Mouse (Mus musculus) brain, embryonic 14.5 days (tissue): ENCODE measurements around the gene Ptprr.

ENCODE experiments used
- CTCF ChIP-seq: fragments of 200-500 bp; IDR thresholded peaks from 2 replicates; pipeline ENCODE4 v1.5.1; 2012; ENCODE audit warnings: inconsistent platforms, mild to moderate bottlenecking, moderate library complexity, borderline replicate concordance; ENCODE audit not compliant: insufficient read depth, insufficient read length; ENCODE audit errors: extremely low read depth
- POLR2A ChIP-seq: fragments of 200-500 bp; IDR thresholded peaks from 2 replicates; pipeline ENCODE4 v1.6.1; 2012; ENCODE audit warnings: mild to moderate bottlenecking, inconsistent platforms, borderline replicate concordance; ENCODE audit not compliant: poor library complexity, insufficient read depth, insufficient read length, severe bottlenecking; ENCODE audit errors: extremely low read depth

GRCm38 (mm10) chr10:116132233-116132632 is 114.2 kb downstream of the Ptprr start:
- TF ChIP-seq POLR2A (no peak), CTCF (no peak)
